In the genomic region with DNA sequence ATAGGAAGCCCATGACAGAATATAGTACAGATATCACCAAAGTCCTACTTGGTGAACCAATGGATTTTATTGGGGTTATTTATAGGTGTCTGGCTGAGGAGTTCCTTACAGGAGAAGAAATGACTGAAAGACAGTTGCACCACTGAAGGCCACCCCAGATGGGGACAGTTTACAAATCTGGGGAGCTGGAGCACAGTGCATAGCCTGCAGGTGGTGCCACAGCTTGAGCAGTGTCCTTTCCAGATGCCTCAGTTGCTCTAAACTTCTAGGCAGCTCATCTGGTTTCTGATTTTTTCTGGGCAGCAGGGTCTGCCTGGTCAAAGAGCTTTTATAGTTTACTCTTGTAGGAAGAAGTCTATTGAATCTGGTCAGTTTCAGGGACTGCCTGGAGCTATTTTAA, we compare ENCODE assay signal across 23 mouse cellular contexts. TPM values are rescaled to one million over a fixed set of nuclear protein-coding genes. Genes with fewer than 3 reads are reported as not detected.
A peak's percentile ranks its signal among the peaks of the same experiment; 100 is the strongest.
DNase-seq lines count a peak whose midpoint lies in the region; ATAC-seq and TF ChIP-seq lines count a peak whose summit lies in the region.
"Had no signal": no experiment of that assay in that cellular context is flagged by ENCODE, and none has a peak within 500 bp of the region (broad histone marks: within the 10 kb centered on the region; RNA-seq: fewer than 3 reads in every experiment).

No protein-coding gene starts in this region.

- peak; percentile 14 for DNase-seq in testis, postnatal 10 days (ENCODE audit: low spot score)
- no peak for DNase-seq in testis, postnatal 14 days (ENCODE audit: low spot score)
- peak; percentile 7 for DNase-seq in liver
- no peak for DNase-seq in liver, embryonic 14.5 days (ENCODE audit: low read depth in 3 of 3, low spot score in 3 of 3)
- DNase-seq in T-cell, adult 2 months (ENCODE audit: low spot score): no peak
- DNase-seq in lung, adult 18-20 months: no peak
- DNase-seq in gastrocnemius, adult 8-10 months (ENCODE audit: low spot score in 2 of 2): no peak
- DNase-seq: adrenal gland, adult 8-10 months; cerebellum, adult 18-20 months; cerebellum, adult 9-11 months; cerebellum, postnatal 36 days; forebrain, postnatal 0 days; gastrocnemius, postnatal 36 days; heart, adult 18-20 months; heart, postnatal 10 days had no signal

- no peaks in the 10 kb centered on the region for H3K27me3 ChIP-seq in liver, embryonic 14.5 days (ENCODE audit: control insufficient read depth, insufficient read depth, low read length)
- H3K27me3 ChIP-seq in forebrain, embryonic 13.5 days: no peaks in the 10 kb centered on the region
- H3K27me3 ChIP-seq: CH12.LX; forebrain, embryonic 12.5 days; hindbrain, embryonic 13.5 days; Patski had no signal

- no peak overlapping the region for H3K4me3 ChIP-seq in liver, embryonic 14.5 days (ENCODE audit: insufficient read depth in 1 of 2, low read depth in 2 of 2, low read length in 2 of 2)
- no peak overlapping the region for H3K4me3 ChIP-seq in forebrain, embryonic 13.5 days
- H3K4me3 ChIP-seq: embryonic facial prominence, embryonic 10.5 days; forebrain, embryonic 12.5 days; heart, embryonic 10.5 days; hindbrain, embryonic 13.5 days had no signal

- no peak for TF ChIP-seq EP300 in liver, embryonic 14.5 days (IDR thresholded peaks at IDR 0.05; ENCODE audit: low read depth)

- no peaks in the 10 kb centered on the region for H3K36me3 ChIP-seq in liver, embryonic 14.5 days (replicated peaks; ENCODE audit: control insufficient read depth, insufficient read depth, low read depth)
- no peaks in the 10 kb centered on the region for H3K36me3 ChIP-seq in forebrain, embryonic 13.5 days (ENCODE audit: poor library complexity, severe bottlenecking)
- H3K36me3 ChIP-seq: embryonic facial prominence, embryonic 10.5 days; forebrain, embryonic 12.5 days; heart, embryonic 10.5 days; hindbrain, embryonic 13.5 days had no signal

- no peaks in the 10 kb centered on the region for H3K9me3 ChIP-seq in liver, embryonic 14.5 days (ENCODE audit: control insufficient read depth, low read length)
- no peaks in the 10 kb centered on the region for H3K9me3 ChIP-seq in forebrain, embryonic 13.5 days (replicated peaks)
- H3K9me3 ChIP-seq: embryonic facial prominence, embryonic 10.5 days; forebrain, embryonic 12.5 days; heart, embryonic 10.5 days; hindbrain, embryonic 13.5 days had no signal

- peak overlapping the region; percentile 50 for H3K4me2 ChIP-seq in liver, embryonic 14.5 days (ENCODE audit: low read depth)
- H3K4me2 ChIP-seq in forebrain, embryonic 13.5 days: no peak overlapping the region
- H3K4me2 ChIP-seq: forebrain, embryonic 12.5 days; hindbrain, embryonic 13.5 days had no signal

- peak; percentile 42 for TF ChIP-seq CTCF in liver, embryonic 14.5 days (IDR thresholded peaks at IDR 0.05; ENCODE audit: low read depth)

- peak overlapping the region; percentile 94 for H3K27ac ChIP-seq in liver, embryonic 14.5 days
- no peak overlapping the region for H3K27ac ChIP-seq in forebrain, embryonic 13.5 days
- H3K27ac ChIP-seq: embryonic facial prominence, embryonic 10.5 days; forebrain, embryonic 12.5 days; heart, embryonic 10.5 days; hindbrain, embryonic 13.5 days; hindbrain, postnatal 0 days had no signal

- peaks cover 21 to 22% of the 10 kb centered on the region in 2 experiments for H3K4me1 ChIP-seq in liver, embryonic 14.5 days (replicated peaks; ENCODE audit: control insufficient read depth in 2 of 2, insufficient read depth in 2 of 2, low read length in 1 of 2)
- H3K4me1 ChIP-seq in forebrain, embryonic 13.5 days: no peaks in the 10 kb centered on the region
- H3K4me1 ChIP-seq: embryonic facial prominence, embryonic 10.5 days; forebrain, embryonic 12.5 days; heart, embryonic 10.5 days; hindbrain, embryonic 13.5 days had no signal

- ATAC-seq in liver, embryonic 14.5 days (ENCODE audit: insufficient read depth): 0 out of 2 replicates have a peak, but pooled peaks have one; percentile 2
- no peak for ATAC-seq in forebrain, embryonic 13.5 days
- ATAC-seq: forebrain, postnatal 0 days; hindbrain, postnatal 0 days; Patski had no signal

- peak overlapping the region; percentile 67 for H3K9ac ChIP-seq in liver, embryonic 14.5 days (replicated peaks)
- no peak overlapping the region for H3K9ac ChIP-seq in forebrain, embryonic 13.5 days
- H3K9ac ChIP-seq: forebrain, embryonic 12.5 days; forebrain, postnatal 0 days; hindbrain, embryonic 13.5 days had no signal

RNA-seq across cellular contexts. Expression of a gene that starts 11.1 kb away (rescaled TPM):
- polyA plus RNA-seq in liver, embryonic 14.5 days (2012; rRNA removed): 2.8 and 3.3 TPM in 2 replicates
- polyA plus RNA-seq in liver, embryonic 14.5 days (2014; fragmentation: Nextera tagmentation; extraction: Ambion mirVana): 0.95 and 1.3 TPM in 2 replicates
- 10 to 100 TPM; 12.0 to 16.1 (median 12.9) TPM for total RNA-seq in gastrocnemius, adult 8-10 months (2022)
- 2.6 and 2.9 TPM in 2 replicates for polyA plus RNA-seq in forebrain, embryonic 13.5 days (2015; fragmentation: Nextera tagmentation; extraction: Ambion mirVana)

RNA-seq across cellular contexts. Expression of a gene that starts 12.5 kb away (rescaled TPM):
- polyA plus RNA-seq in liver, embryonic 14.5 days (2012; rRNA removed): 6.3 and 8.0 TPM in 2 replicates
- 23.1 and 24.4 TPM in 2 replicates for polyA plus RNA-seq in liver, embryonic 14.5 days (2014; fragmentation: Nextera tagmentation; extraction: Ambion mirVana)
- 10 to 100 TPM; 32.8 to 56.3 (median 49.3) TPM for total RNA-seq in gastrocnemius, adult 8-10 months (2022)
- polyA plus RNA-seq in forebrain, embryonic 13.5 days (2015; fragmentation: Nextera tagmentation; extraction: Ambion mirVana): 25.7 and 29.7 TPM in 2 replicates

RNA-seq across cellular contexts. Expression of a gene that starts 28.4 kb away (rescaled TPM):
- 8.6 and 12.8 TPM in 2 replicates for polyA plus RNA-seq in liver, embryonic 14.5 days (2012; rRNA removed)
- polyA plus RNA-seq in liver, embryonic 14.5 days (2014; fragmentation: Nextera tagmentation; extraction: Ambion mirVana): 152 and 155 TPM in 2 replicates
- total RNA-seq in gastrocnemius, adult 8-10 months (2022): 10 to 100 TPM; 37.8 to 57.9 (median 48.1) TPM
- polyA plus RNA-seq in forebrain, embryonic 13.5 days (2015; fragmentation: Nextera tagmentation; extraction: Ambion mirVana): 160 and 172 TPM in 2 replicates

RNA-seq across cellular contexts. Expression of a gene that starts 34.3 kb away (rescaled TPM):
- 20.4 and 27.3 TPM in 2 replicates for polyA plus RNA-seq in liver, embryonic 14.5 days (2012; rRNA removed)
- 7.1 and 7.2 TPM in 2 replicates for polyA plus RNA-seq in liver, embryonic 14.5 days (2014; fragmentation: Nextera tagmentation; extraction: Ambion mirVana)
- 1 to 10 TPM; 2.5 to 4.0 (median 3.2) TPM for total RNA-seq in gastrocnemius, adult 8-10 months (2022)
- polyA plus RNA-seq in forebrain, embryonic 13.5 days (2015; fragmentation: Nextera tagmentation; extraction: Ambion mirVana): 8.8 TPM in 2 replicates

RNA-seq across cellular contexts. Expression of a gene that starts 35.7 kb away (rescaled TPM):
- polyA plus RNA-seq in liver, embryonic 14.5 days (2012; rRNA removed): 10.4 and 25.5 TPM in 2 replicates
- 4.7 and 5.1 TPM in 2 replicates for polyA plus RNA-seq in liver, embryonic 14.5 days (2014; fragmentation: Nextera tagmentation; extraction: Ambion mirVana)
- total RNA-seq in gastrocnemius, adult 8-10 months (2022): 1 to 10 TPM in 1 of 4 experiments, not detected in 3; 2.2 TPM
- polyA plus RNA-seq in forebrain, embryonic 13.5 days (2015; fragmentation: Nextera tagmentation; extraction: Ambion mirVana): 3.8 and 4.8 TPM in 2 replicates
- polyA plus RNA-seq: forebrain, postnatal 0 days; hindbrain, postnatal 0 days had no signal

Comparison
In these comparisons a context has a peak if more than half of its experiments do, and no peak if none do; other contexts are left out.
1. DNase-seq: peak in testis, postnatal 10 days (single experiment) and liver (single experiment); none in testis, postnatal 14 days (single experiment), liver, embryonic 14.5 days (0 of 3), T-cell, adult 2 months (single experiment), lung, adult 18-20 months (0 of 2) and gastrocnemius, adult 8-10 months (0 of 2).